Mouse (Mus musculus) left cerebral cortex, adult 2 months (tissue): ENCODE data around the gene Espn. TPM values are rescaled to one million over a fixed set of nuclear protein-coding genes. Genes with fewer than 3 reads are reported as not detected.

ENCODE experiments used
- DNase-seq, 2 experiments: peaks; one replicate each; pipeline ENCODE4 v3.0.0; 2021 to 2022; ENCODE audit warnings: low spot score in 2 of 2, mixed read lengths in 1 of 2; ENCODE audit errors: extremely low spot score in 1 of 2
- H3K27ac ChIP-seq: fragments of 200-600 bp; 2 replicates; pipeline ENCODE4 v1.8.1; 2022
- H3K4me3 ChIP-seq: fragments of 200-600 bp; 2 replicates; pipeline ENCODE4 v1.8.1; 2022
- CTCF ChIP-seq: fragments of 200-600 bp; IDR thresholded peaks from 2 replicates; pipeline ENCODE4 v1.8.1; 2022; ENCODE audit warnings: antibody characterized with exemption, mild to moderate bottlenecking, moderate library complexity
- intact Hi-C: fragments of 180-260 bp; cut with DNase I; formaldehyde crosslinking; loops from one replicate; pipeline ENCODE4 v1.15.1; 2025
- total RNA-seq, 2 experiments: library from RNA; stranded (reverse); gene quantifications; 2 replicates each; pipeline ENCODE4 v1.2.3; 2021

Espn gene
- total RNA-seq, 2 experiments from 2014 or later: 2.1 to 2.6 TPM

DNA sequence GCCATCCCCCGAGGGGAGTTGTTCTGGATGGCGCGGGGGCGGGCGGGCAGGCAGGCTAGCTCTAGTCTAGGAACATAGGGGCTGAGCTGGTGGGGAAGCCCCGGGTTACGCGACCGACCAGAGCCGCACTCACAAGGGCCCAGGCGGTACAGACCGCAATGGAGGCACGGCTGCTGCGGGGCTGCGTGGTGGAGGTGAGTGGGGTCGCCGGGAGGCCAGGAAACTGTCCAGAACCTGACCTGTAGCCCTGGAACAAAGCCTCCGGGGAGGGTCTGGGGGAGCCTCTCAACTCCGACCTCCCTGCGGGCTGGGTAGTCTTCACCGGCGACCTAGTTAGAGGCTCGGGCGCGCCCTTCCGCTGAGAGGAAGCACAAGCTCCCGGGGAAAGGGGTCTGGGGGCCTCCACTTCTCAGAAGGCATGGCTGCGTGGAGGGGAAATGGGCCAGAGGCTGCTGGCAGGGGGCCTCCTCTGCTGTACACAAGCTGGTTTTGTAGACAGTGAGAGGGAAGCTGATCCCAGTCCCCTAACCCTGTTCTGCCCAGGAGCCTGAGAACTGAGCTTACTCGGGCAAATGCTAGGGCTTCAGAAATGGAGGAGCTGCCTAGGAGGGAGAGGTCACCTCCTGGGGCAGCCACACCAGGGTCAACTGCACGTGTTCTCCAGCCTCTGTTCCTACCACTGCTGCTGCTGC, 36.1 kb downstream of the Espn start, which contains the start of gene Tnfrsf25:
Tnfrsf25 (plus strand) TSS at position 14 of the 692 bp plus-strand sequence.
- Histone ChIP-seq H3K4me3 (no peak within 1 kb of the TSS), H3K27ac (no peak within 1 kb of the TSS)
- intact Hi-C loops: no loop called here
- no peak for TF ChIP-seq CTCF
- DNase-seq: no peak

GRCm38 (mm10) chr4:152114080-152114479, 38.1 kb downstream of the Espn start:
- no peak overlapping the region for H3K27ac ChIP-seq
- H3K4me3 ChIP-seq: no peak overlapping the region
- no peak for DNase-seq
- TF ChIP-seq CTCF: no peak
- intact Hi-C loops: no loop called here

- H3K4me3 ChIP-seq: no peak overlapping the region
- intact Hi-C loops: no loop called here
- no peak overlapping the region for H3K27ac ChIP-seq
- DNase-seq: no peak
- no peak for TF ChIP-seq CTCF
These were observed 39.8 kb downstream of the Espn start for GRCm38 (mm10) chr4:152112329-152112728.

DNA sequence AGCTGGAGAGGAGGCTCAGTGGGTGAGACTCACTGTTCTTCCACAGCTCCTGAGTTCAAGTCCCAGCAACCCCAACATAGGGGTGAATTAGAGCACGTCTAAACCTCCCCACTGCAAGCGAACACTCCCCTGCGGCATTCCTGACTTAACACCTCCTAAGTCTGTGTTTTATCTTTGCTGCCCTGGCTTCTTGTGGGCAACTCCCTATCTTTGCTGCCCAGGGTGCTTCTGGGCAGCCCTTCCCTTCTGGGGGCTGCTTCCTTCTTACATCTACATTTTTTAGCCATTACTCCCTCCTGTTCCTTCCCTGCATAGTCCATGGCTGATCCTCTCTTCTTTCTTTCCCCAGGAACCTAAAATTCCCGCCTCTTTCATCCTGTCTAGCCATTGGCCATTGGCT, 41.5 kb downstream of the Espn start:
- intact Hi-C loops: no loop called here
- no peak for DNase-seq
- TF ChIP-seq CTCF: no peak
- no peak overlapping the region for H3K4me3 ChIP-seq
- H3K27ac ChIP-seq: no peak overlapping the region

- peak; percentile 30 for TF ChIP-seq CTCF
- no peak for DNase-seq
- no peak overlapping the region for H3K4me3 ChIP-seq
- intact Hi-C loops: no loop called here
- no peak overlapping the region for H3K27ac ChIP-seq
These were observed 42.7 kb downstream of the Espn start for GRCm38 (mm10) chr4:152109509-152109908.

GRCm38 (mm10) chr4:152108673-152109072, 43.5 kb downstream of the Espn start:
- Histone ChIP-seq H3K27ac (no peak overlapping the region; the same call in 1 of the 2 replicates), H3K4me3 (no peak overlapping the region)
- no peak for TF ChIP-seq CTCF
- no peak for DNase-seq
- intact Hi-C loops: no loop called here

DNA sequence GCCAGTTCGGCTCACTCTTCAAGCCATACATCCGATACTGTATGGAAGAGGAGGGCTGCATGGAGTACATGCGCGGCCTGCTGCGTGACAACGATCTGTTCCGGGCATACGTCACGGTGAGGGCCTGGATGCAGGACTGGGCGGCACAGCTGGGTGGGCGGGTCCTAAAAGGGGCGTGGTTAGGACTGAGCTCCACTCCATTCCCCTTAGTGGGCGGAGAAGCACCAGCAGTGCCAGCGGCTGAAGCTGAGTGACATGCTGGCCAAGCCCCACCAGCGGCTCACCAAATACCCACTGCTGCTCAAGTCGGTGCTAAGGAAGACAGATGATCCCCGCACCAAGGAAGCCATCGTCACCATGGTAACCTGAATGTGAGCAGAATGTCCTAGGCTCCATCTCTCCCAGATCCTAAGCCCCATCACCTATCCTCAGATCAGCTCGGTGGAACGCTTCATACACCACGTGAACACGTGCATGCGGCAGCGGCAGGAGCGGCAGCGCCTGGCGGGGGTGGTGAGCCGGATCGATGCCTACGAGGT, 44.1 kb downstream of the Espn start:
- Histone ChIP-seq H3K27ac (peak overlapping the region; percentile 44; the same call in 1 of the 2 replicates), H3K4me3 (peak overlapping the region; percentile 21; the same call in 1 of the 2 replicates)
- no peak for TF ChIP-seq CTCF
- DNase-seq: peak; percentile 60 to 78
- intact Hi-C loops: no loop called here

DNA sequence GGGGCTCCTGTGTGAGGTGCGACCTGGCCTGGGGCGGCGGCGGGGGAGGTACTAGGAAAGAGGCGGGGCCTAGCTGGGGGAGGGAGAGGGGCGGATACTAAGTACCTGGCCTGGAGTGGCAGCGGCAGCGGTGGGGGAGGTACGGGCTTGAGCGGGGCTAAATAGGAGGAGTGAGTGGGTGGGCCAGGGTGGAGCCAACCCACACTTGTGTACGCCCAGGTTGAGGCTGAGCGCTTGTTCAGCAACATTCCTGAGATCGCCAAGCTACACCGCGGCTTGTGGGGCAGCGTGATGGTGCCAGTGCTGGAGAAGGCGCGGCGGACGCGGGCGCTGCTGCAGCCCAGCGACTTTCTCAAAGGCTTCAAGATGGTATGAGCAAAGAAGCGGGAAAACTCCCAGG, 44.7 kb downstream of the Espn start:
- H3K4me3 ChIP-seq: peak overlapping the region; percentile 21; the same call in 1 of the 2 replicates
- TF ChIP-seq CTCF: no peak
- peak overlapping the region; percentile 44; the same call in 1 of the 2 replicates for H3K27ac ChIP-seq
- intact Hi-C loops: no loop called here
- no peak for DNase-seq

- Histone ChIP-seq H3K27ac (peak overlapping the region; percentile 24; the same call in 1 of the 2 replicates), H3K4me3 (no peak overlapping the region)
- intact Hi-C loops: no loop called here
- DNase-seq: no peak
- TF ChIP-seq CTCF: peak; percentile 27
These were observed 45.4 kb downstream of the Espn start for GRCm38 (mm10) chr4:152106746-152107145.

DNA sequence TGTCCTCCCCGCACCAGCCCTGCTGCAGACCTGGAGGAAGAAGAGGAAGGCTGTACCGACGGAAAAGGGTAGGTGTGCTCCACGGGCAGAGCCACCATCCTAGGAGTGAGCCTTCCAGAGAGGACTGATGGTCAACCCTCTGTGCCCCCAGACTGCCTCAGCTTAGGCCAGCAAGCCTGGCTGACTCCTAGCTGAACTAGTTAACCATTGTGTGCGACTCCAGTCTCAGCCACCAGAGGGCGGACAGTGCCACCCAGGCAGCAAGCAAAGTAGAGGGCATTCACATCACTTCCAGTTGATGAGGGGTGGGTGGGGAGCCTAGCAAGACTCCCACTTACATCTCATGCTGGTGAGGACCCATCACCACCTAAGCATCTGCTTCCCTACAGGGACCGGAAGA, 49.1 kb downstream of the Espn start:
- Histone ChIP-seq H3K4me3 (no peak overlapping the region), H3K27ac (no peak overlapping the region; the same call in 1 of the 2 replicates)
- intact Hi-C loops: no loop called here
- peak; percentile 83 for TF ChIP-seq CTCF
- DNase-seq: peak; percentile 78 to 82

GRCm38 (mm10) chr4:152101921-152102320, 50.2 kb downstream of the Espn start:
- DNase-seq: no peak
- TF ChIP-seq CTCF: no peak
- peak overlapping the region; percentile 85 for H3K27ac ChIP-seq
- H3K4me3 ChIP-seq: no peak overlapping the region
- intact Hi-C loops: loop anchor here (1.0 kb wide), 1 partner anchor 14 kb away; no protein-coding TSS in a partner anchor

DNA sequence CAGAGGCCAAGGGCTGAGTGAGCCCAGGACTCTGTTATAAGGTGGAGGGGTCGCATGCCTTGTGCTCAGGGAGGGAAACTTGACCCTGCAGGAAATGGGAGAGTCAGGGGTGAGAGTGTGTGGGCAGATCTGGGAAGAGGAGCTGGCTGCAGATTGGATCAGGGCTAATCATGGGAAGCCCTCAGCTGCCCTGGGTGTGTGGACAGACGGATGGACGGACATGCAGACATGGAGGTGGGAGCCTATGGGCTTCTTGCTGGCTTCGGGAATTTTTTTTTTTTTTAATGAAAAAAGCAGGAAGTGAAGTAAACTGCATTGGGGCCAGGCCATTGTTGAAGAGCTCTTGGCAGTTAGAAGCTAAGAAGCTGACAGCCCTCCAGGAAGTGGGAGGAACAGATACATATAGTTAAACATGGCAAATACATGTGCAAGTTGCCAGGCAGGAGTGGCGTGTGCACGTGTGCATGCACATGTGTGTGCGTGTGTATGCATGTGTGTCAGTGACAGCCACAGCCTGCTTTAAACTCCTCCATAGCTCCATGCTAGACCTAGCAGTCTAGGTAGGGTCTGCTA, 51.0 kb downstream of the Espn start:
- Histone ChIP-seq H3K27ac (peak overlapping the region; percentile 85), H3K4me3 (peak overlapping the region; percentile 7; the same call in 1 of the 2 replicates)
- intact Hi-C loops: loop anchor here (1.0 kb wide), 1 partner anchor 13 kb away; no protein-coding TSS in a partner anchor
- DNase-seq: no peak
- no peak for TF ChIP-seq CTCF
